Mouse (Mus musculus) stomach, postnatal 0 days (tissue): ENCODE measurements at regions not wholly inside any gene's neighbourhood (a gene's known extent, or its start where the extent isn't known, plus 50 kb on each side); places are given as distances from the start of the nearest gene placed in this dataset.

Source experiments
- CTCF ChIP-seq: IDR thresholded peaks from 2 replicates; pipeline ENCODE4 v1.5.1; 2016; ENCODE audit warnings: antibody characterized with exemption, low read depth, mild to moderate bottlenecking, moderate library complexity
- EP300 ChIP-seq: optimal IDR thresholded peaks from 2 replicates; pipeline ENCODE3; 2016; ENCODE audit warnings: antibody characterized with exemption

GRCm38 (mm10) chr8:7691355-7691996 is 969.6 kb downstream of the Efnb2 start:
- TF ChIP-seq CTCF (no peak), EP300 (no peak)
